Mouse (Mus musculus): Measurements from ENCODE around the gene Olfr66. TPM values are rescaled to one million over a fixed set of nuclear protein-coding genes. Genes with fewer than 3 reads are reported as not detected.

Olfr66 gene
- polyA plus RNA-seq, 1 experiment: not detected

- Histone ChIP-seq H3K27ac (ENCODE audit: insufficient read depth, low read length) (no peak within 1 kb of the TSS), H3K4me1 (ENCODE audit: control insufficient read depth, insufficient read depth, low read length) (no peaks in the 10 kb centered on the region), H3K4me3 (ENCODE audit: insufficient read depth, low read length) (no peak within 1 kb of the TSS)
- TF ChIP-seq CTCF (IDR thresholded peaks at IDR 0.05; ENCODE audit: extremely low read depth, insufficient read depth, low read length) (no peak), POLR2A (IDR thresholded peaks at IDR 0.05; ENCODE audit: extremely low read depth, insufficient read depth, low read length) (no peak)
Measured at GRCm38 (mm10) chr7:103840268-103840667, 45.8 kb downstream of the Olfr66 start, which contains the start of gene Hbb-bh2. Gene Hbb-bh2 (minus strand): TSS chr7:103840520.

Other genes with a start within 250 kb of the Olfr66 start
- not detected in 2 replicates for gene Olfr622, start 243.6 kb downstream of the Olfr66 start, polyA plus RNA-seq (2012; rRNA removed)
- not detected in 2 replicates for gene Olfr623, start 222.6 kb downstream of the Olfr66 start, polyA plus RNA-seq (2012; rRNA removed)
- gene Olfr624, start 215.1 kb downstream of the Olfr66 start, polyA plus RNA-seq (2012; rRNA removed): 0.02 TPM in 1 of 2 replicates, not detected in the other
- not detected in 2 replicates for gene Olfr625-ps1, start 203.5 kb downstream of the Olfr66 start, polyA plus RNA-seq (2012; rRNA removed)
- gene Olfr243, start 171.6 kb downstream of the Olfr66 start, polyA plus RNA-seq (2012; rRNA removed): not detected in 2 replicates
- not detected in 2 replicates for gene Olfr628, start 155.9 kb downstream of the Olfr66 start, polyA plus RNA-seq (2012; rRNA removed)
- not detected in 2 replicates for gene Olfr629, start 141.3 kb downstream of the Olfr66 start, polyA plus RNA-seq (2012; rRNA removed)
- gene Olfr630, start 128.9 kb downstream of the Olfr66 start, polyA plus RNA-seq (2012; rRNA removed): not detected in 2 replicates
- gene Olfr69, start 114.7 kb downstream of the Olfr66 start, polyA plus RNA-seq (2012; rRNA removed): not detected in 2 replicates
- gene Olfr68, start 106.6 kb downstream of the Olfr66 start, polyA plus RNA-seq (2012; rRNA removed): not detected in 2 replicates
- gene Olfr67, start 94.4 kb downstream of the Olfr66 start, polyA plus RNA-seq (2012; rRNA removed): not detected in 2 replicates
- gene Hbb-bt, start 72.3 kb downstream of the Olfr66 start, polyA plus RNA-seq (2012; rRNA removed): 56.3 and 87.5 TPM in 2 replicates
- gene Hbb-bs, start 58.2 kb downstream of the Olfr66 start, polyA plus RNA-seq (2012; rRNA removed): 471 and 650 TPM in 2 replicates
- gene Hbb-bh2, start 45.7 kb downstream of the Olfr66 start, polyA plus RNA-seq (2012; rRNA removed): not detected in 2 replicates
- gene Hbb-bh1, start 43.1 kb downstream of the Olfr66 start, polyA plus RNA-seq (2012; rRNA removed): not detected in 2 replicates
- gene Hbb-y, start 33.0 kb downstream of the Olfr66 start, polyA plus RNA-seq (2012; rRNA removed): 0.95 and 1.0 TPM in 2 replicates
- gene Olfr64, start 8.2 kb upstream of the Olfr66 start, polyA plus RNA-seq (2012; rRNA removed): not detected in 2 replicates
- gene Olfr65, start 17.2 kb upstream of the Olfr66 start, polyA plus RNA-seq (2012; rRNA removed): not detected in 2 replicates
- gene Olfr631, start 42.6 kb upstream of the Olfr66 start, polyA plus RNA-seq (2012; rRNA removed): not detected in 2 replicates
- gene Olfr632, start 48.1 kb upstream of the Olfr66 start, polyA plus RNA-seq (2012; rRNA removed): not detected in 2 replicates
- gene Olfr633, start 58.2 kb upstream of the Olfr66 start, polyA plus RNA-seq (2012; rRNA removed): not detected in 2 replicates
- gene Olfr635, start 84.9 kb upstream of the Olfr66 start, polyA plus RNA-seq (2012; rRNA removed): not detected in 2 replicates
- gene Olfr638, start 112.5 kb upstream of the Olfr66 start, polyA plus RNA-seq (2012; rRNA removed): not detected in 2 replicates
- not detected in 2 replicates for gene Olfr639, start 131.1 kb upstream of the Olfr66 start, polyA plus RNA-seq (2012; rRNA removed)
- not detected in 2 replicates for gene Olfr640, start 139.3 kb upstream of the Olfr66 start, polyA plus RNA-seq (2012; rRNA removed)
- gene Olfr641, start 149.2 kb upstream of the Olfr66 start, polyA plus RNA-seq (2012; rRNA removed): not detected in 2 replicates
- not detected in 2 replicates for gene Olfr642, start 166.4 kb upstream of the Olfr66 start, polyA plus RNA-seq (2012; rRNA removed)
- not detected in 2 replicates for gene 4930516K23Rik, start 175.2 kb upstream of the Olfr66 start, polyA plus RNA-seq (2012; rRNA removed)
- not detected in 2 replicates for gene Olfr644, start 185.6 kb upstream of the Olfr66 start, polyA plus RNA-seq (2012; rRNA removed)
- gene Olfr645, start 199.2 kb upstream of the Olfr66 start, polyA plus RNA-seq (2012; rRNA removed): not detected in 2 replicates
- gene Olfr646, start 218.6 kb upstream of the Olfr66 start, polyA plus RNA-seq (2012; rRNA removed): not detected in 2 replicates
- not detected in 2 replicates for gene Ubqln5, start 243.6 kb upstream of the Olfr66 start, polyA plus RNA-seq (2012; rRNA removed)